Mouse (Mus musculus) monocyte, adult 2 months (primary cell): Measurements from ENCODE around the gene 4931409K22Rik.
A peak's percentile ranks its signal among the peaks of the same experiment; 100 is the strongest.
"Not testable (repeated sequence)": the region's sequence is repeated elsewhere in the genome, so short reads cannot be mapped to it uniquely, and the experiment has no call there.

Source experiments
- DNase-seq, 2 experiments: peaks; one replicate each; pipeline ENCODE4 v3.0.0; 2022; ENCODE audit warnings: low spot score in 2 of 2, low read depth in 1 of 2

The 4931409K22Rik gene

GRCm38 (mm10) chr5:24593928-24594327 lies 37.3 kb upstream of the 4931409K22Rik start:
- no peak for DNase-seq

GRCm38 (mm10) chr5:24593230-24593629 lies 36.6 kb upstream of the 4931409K22Rik start:
- no peak for DNase-seq

- DNase-seq, result no peak
Measured at GRCm38 (mm10) chr5:24592471-24593160, 36.0 kb upstream of the 4931409K22Rik start.

- DNase-seq, result no peak
Measured at GRCm38 (mm10) chr5:24591796-24592470, 35.3 kb upstream of the 4931409K22Rik start.

- DNase-seq, result no peak
Measured at GRCm38 (mm10) chr5:24591268-24591721, 34.7 kb upstream of the 4931409K22Rik start.

GRCm38 (mm10) chr5:24589511-24590500 lies 33.2 kb upstream of the 4931409K22Rik start:
- DNase-seq, result no peak

- DNase-seq, result no peak
Measured at GRCm38 (mm10) chr5:24587200-24587577, 30.6 kb upstream of the 4931409K22Rik start.

- peak in 1 of 2 experiments; percentile 53 for DNase-seq
Measured at GRCm38 (mm10) chr5:24586547-24587199, 30.1 kb upstream of the 4931409K22Rik start, which contains the start of gene Chpf2. Gene Chpf2, plus strand, starts transcription at chr5:24586741.

GRCm38 (mm10) chr5:24586106-24586505 lies 29.5 kb upstream of the 4931409K22Rik start:
- no peak for DNase-seq

- no peak for DNase-seq
Measured at GRCm38 (mm10) chr5:24578109-24578963, 21.7 kb upstream of the 4931409K22Rik start.

- peak; percentile 99 for DNase-seq
Measured at GRCm38 (mm10) chr5:24577183-24577929, 20.7 kb upstream of the 4931409K22Rik start, which contains the start of gene Abcf2. Gene Abcf2, minus strand, starts transcription at chr5:24577467.

- no peak for DNase-seq
Measured at GRCm38 (mm10) chr5:24576801-24577182, 20.2 kb upstream of the 4931409K22Rik start.

GRCm38 (mm10) chr5:24575948-24576347 lies 19.3 kb upstream of the 4931409K22Rik start:
- no peak for DNase-seq

- DNase-seq, result not testable (repeated sequence)
Measured at GRCm38 (mm10) chr5:24555335-24555734, 1.3 kb downstream of the 4931409K22Rik start.

- no peak for DNase-seq
Measured at GRCm38 (mm10) chr5:24553621-24554244, 2.9 kb downstream of the 4931409K22Rik start.

- DNase-seq, result no peak
Measured at GRCm38 (mm10) chr5:24551317-24551688, 5.3 kb downstream of the 4931409K22Rik start.

GRCm38 (mm10) chr5:24550598-24551316 lies 5.9 kb downstream of the 4931409K22Rik start:
- no peak for DNase-seq

GRCm38 (mm10) chr5:24542643-24543042 lies 14.0 kb downstream of the 4931409K22Rik start:
- DNase-seq, result no peak
